Mouse (Mus musculus) heart, embryonic 12.5 days (tissue): Measurements from ENCODE around the gene Nupl1. TPM values are rescaled to one million over a fixed set of nuclear protein-coding genes. Genes with fewer than 3 reads are reported as not detected.

ENCODE experiments used
- ATAC-seq: fragments of 200-750 bp; cut with Nextera tagmentation; 2 replicates; pipeline ENCODE4 v1.8.0; 2017; ENCODE audit warnings: moderate TSS enrichment, moderate library complexity; ENCODE audit not compliant: insufficient number of reproducible peaks, low FRiP score
- H3K27ac ChIP-seq: fragments of 300-500 bp; sonication (generic); 2 replicates; pipeline ENCODE4 v1.5.1; 2016; ENCODE audit warnings: mild to moderate bottlenecking, moderate library complexity; ENCODE audit not compliant: poor library complexity, severe bottlenecking
- H3K27me3 ChIP-seq: fragments of 300-500 bp; sonication (generic); replicated peaks from 2 replicates; pipeline ENCODE4 v1.6.1; 2016; ENCODE audit warnings: mild to moderate bottlenecking, moderate library complexity
- H3K36me3 ChIP-seq: fragments of 300-500 bp; sonication (generic); 2 replicates; pipeline ENCODE4 v1.6.1; 2016; ENCODE audit warnings: mild to moderate bottlenecking, moderate library complexity
- H3K4me1 ChIP-seq: fragments of 300-500 bp; sonication (generic); replicated peaks from 2 replicates; pipeline ENCODE4 v1.6.1; 2016; ENCODE audit warnings: mild to moderate bottlenecking
- H3K4me2 ChIP-seq: fragments of 300-500 bp; sonication (generic); 2 replicates; pipeline ENCODE4 v1.6.1; 2016; ENCODE audit warnings: mild to moderate bottlenecking, moderate library complexity
- H3K4me3 ChIP-seq: fragments of 300-500 bp; sonication (generic); 2 replicates; pipeline ENCODE4 v1.5.1; 2016; ENCODE audit warnings: mild to moderate bottlenecking
- H3K9ac ChIP-seq: fragments of 300-500 bp; sonication (generic); 2 replicates; pipeline ENCODE4 v1.6.1; 2016; ENCODE audit warnings: mild to moderate bottlenecking, moderate library complexity
- H3K9me3 ChIP-seq: fragments of 300-500 bp; sonication (generic); replicated peaks from 2 replicates; pipeline ENCODE4 v1.6.1; 2016; ENCODE audit warnings: mild to moderate bottlenecking, moderate library complexity
- WGBS: fragments of 180-500 bp; shearing (Covaris S2); methylation state at CpG from one replicate; pipeline ENCODE4 v1.1.7; 2016; 5-methylcytosine and 5-hydroxymethylcytosine counted together
- microRNA counts: library from miRNA; unstranded; fragments of <30 nt; microRNA quantifications from one replicate; lab custom pipeline; 2017
- microRNA-seq: library from miRNA; unstranded; fragments of <30 nt; microRNA quantifications from one replicate; pipeline ENCODE4, GENCODE M21; 2017
- polyA plus RNA-seq: library from polyadenylated mRNA; unstranded; fragments of >200 nt; fragmentation: Nextera tagmentation; extraction: Ambion mirVana; gene quantifications from 2 replicates; pipeline ENCODE4 v1.2.1, GENCODE M21; 2016

The Nupl1 gene
- polyA plus RNA-seq, 1 experiment from 2014 or later = not detected

DNA sequence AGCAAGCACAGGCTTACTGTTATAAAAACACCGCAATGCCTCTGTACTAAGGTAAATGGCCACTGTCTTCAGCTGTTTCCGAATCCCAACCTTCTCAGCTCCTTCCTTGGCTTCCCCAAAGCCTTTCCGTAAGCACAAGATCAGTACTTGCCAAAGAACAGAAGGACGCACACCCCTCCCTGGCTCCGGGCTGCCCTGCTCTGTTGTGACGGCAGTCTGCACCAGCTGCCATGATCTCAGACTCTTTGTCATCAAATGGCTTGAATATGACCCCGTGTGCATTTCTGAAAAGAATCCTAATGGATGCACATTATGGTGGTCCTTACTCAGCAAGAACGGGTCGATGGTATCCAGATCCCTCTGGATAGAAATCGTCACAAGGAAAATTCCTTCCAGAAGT lies 108.0 kb downstream of the Nupl1 start:
- no peak for ATAC-seq
- H3K9me3 ChIP-seq = no peaks in the 10 kb centered on the region
- no peak overlapping the region for H3K4me2 ChIP-seq
- WGBS = 71% methylated on average over 10 of the region's 10 CpGs
- no peak overlapping the region for H3K27ac ChIP-seq
- no peaks in the 10 kb centered on the region for H3K27me3 ChIP-seq
- peaks cover 23% of the 10 kb centered on the region for H3K4me1 ChIP-seq
- no peak overlapping the region for H3K4me3 ChIP-seq
- no peaks in the 10 kb centered on the region for H3K36me3 ChIP-seq
- H3K9ac ChIP-seq = no peak overlapping the region

DNA sequence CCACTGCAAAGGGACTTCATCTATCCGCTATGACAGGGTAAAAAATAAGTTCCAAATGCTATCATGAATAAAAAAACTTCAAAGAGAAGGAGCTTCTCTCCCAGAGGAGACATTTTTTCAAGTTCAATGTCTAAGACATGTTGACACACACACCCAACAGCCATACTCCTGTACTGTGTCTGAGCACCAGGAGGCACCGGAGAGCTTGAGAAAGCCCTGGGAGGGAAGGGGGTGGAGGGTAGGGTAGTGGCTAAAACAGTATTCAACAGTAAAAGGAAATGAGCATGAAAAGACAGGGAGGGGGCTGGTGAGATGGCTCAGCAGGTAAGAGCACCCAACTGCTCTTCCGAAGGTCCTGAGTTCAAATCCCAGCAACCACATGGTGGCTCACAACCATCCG lies 112.9 kb downstream of the Nupl1 start:
- Histone ChIP-seq H3K27me3 (no peaks in the 10 kb centered on the region), H3K36me3 (no peaks in the 10 kb centered on the region), H3K4me1 (0 out of 2 replicates have a peak, but pooled peaks cover 3% of the 10 kb centered on the region), H3K9ac (no peak overlapping the region), H3K9me3 (no peaks in the 10 kb centered on the region), H3K27ac (no peak overlapping the region), H3K4me3 (no peak overlapping the region), H3K4me2 (no peak overlapping the region)
- whole genome bisulfite sequencing = 86% methylated on average over 4 of the region's 4 CpGs
- no peak for ATAC-seq

DNA sequence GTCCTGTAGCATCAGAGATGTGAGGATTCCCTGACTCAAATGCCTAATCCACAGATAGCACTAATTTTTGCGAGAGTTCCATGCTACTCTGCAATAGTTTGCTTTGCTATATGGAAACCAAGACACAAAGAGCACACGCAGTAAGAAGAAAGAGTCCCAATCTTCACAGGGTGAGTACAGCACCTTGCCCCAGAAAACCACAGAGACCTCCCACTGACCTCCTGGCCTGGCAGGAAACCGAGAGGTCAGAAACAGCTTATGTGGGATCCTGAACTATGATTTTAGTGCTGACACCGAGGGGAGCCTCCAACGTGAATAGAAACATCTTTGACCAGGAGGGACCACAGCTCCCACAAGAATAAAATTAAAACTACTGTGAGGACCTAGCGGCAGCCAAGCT lies 113.4 kb downstream of the Nupl1 start:
- Histone ChIP-seq H3K27me3 (no peaks in the 10 kb centered on the region), H3K4me3 (no peak overlapping the region), H3K4me1 (0 out of 2 replicates have a peak, but pooled peaks cover 3% of the 10 kb centered on the region), H3K9ac (no peak overlapping the region), H3K27ac (no peak overlapping the region), H3K36me3 (no peaks in the 10 kb centered on the region), H3K9me3 (no peaks in the 10 kb centered on the region), H3K4me2 (no peak overlapping the region)
- no peak for ATAC-seq
- WGBS = 68% methylated on average over 6 of the region's 6 CpGs

DNA sequence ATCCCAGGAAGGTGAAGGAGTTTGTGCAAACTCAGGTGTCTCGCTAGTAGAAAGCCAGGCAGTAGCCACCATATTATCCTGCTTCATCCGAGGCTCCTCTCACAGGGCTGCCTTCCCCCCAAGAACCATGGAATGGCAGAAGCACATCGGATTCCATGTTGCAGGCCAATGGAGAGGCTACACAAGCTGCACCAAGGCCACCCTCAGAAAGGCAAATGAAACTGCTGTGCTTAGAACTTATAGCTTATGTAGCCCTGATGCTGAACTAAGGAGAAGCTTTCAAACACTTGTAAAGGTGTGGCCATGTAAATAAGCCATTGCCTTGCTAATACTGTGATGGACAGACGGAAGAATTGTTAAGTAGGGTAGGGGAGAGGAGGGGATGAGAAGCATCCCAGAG lies 115.4 kb downstream of the Nupl1 start:
- WGBS = 71% methylated on average over 4 of the region's 4 CpGs
- H3K27me3 ChIP-seq = no peaks in the 10 kb centered on the region
- H3K27ac ChIP-seq = no peak overlapping the region
- no peaks in the 10 kb centered on the region for H3K9me3 ChIP-seq
- no peak overlapping the region for H3K4me2 ChIP-seq
- no peak for ATAC-seq
- H3K9ac ChIP-seq = no peak overlapping the region
- H3K4me1 ChIP-seq = peaks cover 15% of the 10 kb centered on the region
- H3K36me3 ChIP-seq = no peaks in the 10 kb centered on the region
- no peak overlapping the region for H3K4me3 ChIP-seq

DNA sequence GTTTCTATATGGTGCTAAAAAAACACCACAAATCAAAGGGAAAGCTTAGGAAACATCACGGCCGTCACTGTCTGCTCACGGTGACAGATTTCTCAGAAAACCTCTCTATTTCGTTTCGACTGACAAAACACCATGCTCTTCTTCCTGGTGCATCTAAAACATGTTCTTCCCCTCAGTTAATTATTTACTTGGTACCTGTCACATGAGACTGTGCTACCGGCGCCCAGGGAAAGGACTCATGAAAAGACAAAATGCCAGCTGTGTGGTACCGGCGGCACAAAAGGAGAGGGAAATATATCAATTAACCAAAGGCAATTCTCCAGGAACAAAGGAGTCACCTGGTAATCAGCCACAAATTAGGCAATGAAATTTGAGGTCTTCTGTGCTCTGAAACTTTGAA lies 116.5 kb downstream of the Nupl1 start:
- no peaks in the 10 kb centered on the region for H3K36me3 ChIP-seq
- no peaks in the 10 kb centered on the region for H3K9me3 ChIP-seq
- no peak for ATAC-seq
- WGBS = 90% methylated on average over 9 of the region's 9 CpGs
- no peak overlapping the region for H3K4me3 ChIP-seq
- H3K4me1 ChIP-seq = peaks cover 25% of the 10 kb centered on the region
- H3K9ac ChIP-seq = no peak overlapping the region
- no peak overlapping the region for H3K27ac ChIP-seq
- no peaks in the 10 kb centered on the region for H3K27me3 ChIP-seq
- no peak overlapping the region for H3K4me2 ChIP-seq

MicroRNA genes within 50 kb of the gene (microRNA counts, 519-probe panel; counts per million panel counts)
- not detected for microRNA mmu-miR-719 (lab: Ali Mortazavi, UCI)

Small RNAs within 50 kb of the gene (microRNA-seq; reads per million reads assigned to microRNA genes)
- not detected for gene Mir719

Other genes starting within 250 kb of the Nupl1 start
- gene Atp8a2, start 54.3 kb downstream of the Nupl1 start, polyA plus RNA-seq = 10.8 and 13.0 TPM in 2 replicates
- gene Gm49336, start 76 bp upstream of the Nupl1 start, polyA plus RNA-seq = 52.5 and 53.8 TPM in 2 replicates
- gene Mtmr6, start 13.8 kb upstream of the Nupl1 start, polyA plus RNA-seq = 30.5 and 31.1 TPM in 2 replicates
- gene Amer2, start 121.8 kb upstream of the Nupl1 start, polyA plus RNA-seq = 1.1 TPM in 2 replicates